Mouse (Mus musculus): ENCODE data around the gene Uchl5. TPM values are rescaled to one million over a fixed set of nuclear protein-coding genes. Genes with fewer than 3 reads are reported as not detected.

Uchl5 gene
- total and polyA plus RNA-seq, 2 experiments from 2014 or later = 17.2 to 66.8 TPM

DNA sequence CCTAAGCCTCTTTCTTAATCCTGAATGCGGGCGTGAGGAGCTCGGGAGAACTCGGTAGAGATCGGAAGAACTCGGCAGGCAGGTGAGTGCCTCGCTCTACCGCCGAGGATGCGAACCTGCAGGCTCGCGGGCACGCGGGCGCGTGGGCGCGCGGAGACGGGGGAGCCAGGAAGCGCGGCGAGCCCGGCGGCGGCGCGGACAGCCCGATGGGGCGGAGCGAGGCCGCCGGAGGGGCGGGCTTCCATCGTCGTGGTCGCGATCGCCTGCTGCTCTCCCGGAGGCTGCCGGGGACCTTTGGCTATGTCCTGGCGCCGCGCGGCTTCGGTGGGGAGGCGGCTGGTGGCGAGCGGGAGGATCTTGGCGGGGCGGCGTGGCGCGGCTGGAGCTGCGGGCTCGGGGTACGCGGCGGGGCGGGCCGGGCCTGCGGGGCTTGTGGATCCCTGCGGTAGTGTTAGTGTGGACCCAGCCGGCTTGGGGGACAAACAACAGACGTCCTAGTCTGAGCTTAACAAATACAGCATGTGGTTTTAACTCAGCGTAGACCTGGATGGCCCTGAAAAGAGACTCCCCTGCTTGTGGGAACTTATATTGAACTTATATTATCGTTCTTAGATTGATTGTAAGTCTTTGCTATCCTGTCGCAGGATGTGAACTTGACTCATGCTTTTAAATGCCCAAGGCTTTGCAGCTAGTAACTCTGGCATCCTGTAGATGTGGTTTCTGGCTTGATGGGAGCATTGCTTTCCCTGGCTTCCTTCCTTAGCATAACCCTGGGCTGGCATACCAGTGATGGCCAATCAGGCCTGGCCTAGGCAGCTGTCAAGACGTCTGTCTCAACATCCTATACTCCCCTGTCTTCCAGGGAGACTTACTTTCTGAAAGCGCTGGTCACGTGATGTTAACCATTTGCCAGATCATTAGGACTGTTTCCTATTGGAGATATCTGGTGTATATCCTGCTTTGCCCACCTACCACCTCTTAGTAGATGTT lies 37.4 kb upstream of the Uchl5 start:
- Histone ChIP-seq H3K4me1 (ENCODE audit: insufficient read depth) (0 out of 2 replicates have a peak, but pooled peaks cover 5% of the 10 kb centered on the region), H3K4me2 (ENCODE audit: low read depth) (peak overlapping the region; percentile 67), H3K27me3 (ENCODE audit: insufficient read depth, low read length) (no peaks in the 10 kb centered on the region), H3K4me3 (ENCODE audit: low read depth, low read length) (peak overlapping the region; percentile 56), H3K27ac (ENCODE audit: low read depth, low read length) (peak overlapping the region; percentile 86), H3K9me3 (ENCODE audit: low read length) (no peaks in the 10 kb centered on the region), H3K36me3 (ENCODE audit: insufficient read depth) (peaks cover 12% of the 10 kb centered on the region; the same call in 1 of the 2 replicates), H3K9ac (peak overlapping the region; percentile 77)
- DNase-seq (peak; percentile 94), ATAC-seq (peak; percentile 94)
- 4% methylated on average over 71 of the region's 71 CpGs for WGBS
- TF ChIP-seq CTCF (IDR thresholded peaks at IDR 0.05; ENCODE audit: low read depth) = no peak

DNA sequence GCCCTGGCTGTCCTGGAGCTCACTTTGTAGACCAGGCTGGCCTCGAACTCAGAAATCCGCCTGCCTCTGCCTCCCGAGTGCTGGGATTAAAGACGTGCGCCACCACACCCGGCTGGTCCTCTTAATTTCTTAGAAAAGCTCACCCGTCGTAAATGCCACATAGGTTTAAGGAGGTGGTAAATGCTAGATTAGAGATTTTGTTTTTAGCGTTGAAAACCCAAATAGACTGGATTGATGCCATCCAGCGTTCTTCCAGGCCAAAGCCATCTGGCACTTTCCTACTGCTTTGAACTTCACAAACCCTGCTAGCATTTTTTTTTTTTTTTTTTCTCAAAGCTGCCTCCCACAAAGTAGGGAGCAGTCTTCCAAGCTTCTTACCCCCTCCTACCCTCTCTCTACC lies 36.5 kb upstream of the Uchl5 start:
- ATAC-seq (no peak), DNase-seq (no peak)

DNA sequence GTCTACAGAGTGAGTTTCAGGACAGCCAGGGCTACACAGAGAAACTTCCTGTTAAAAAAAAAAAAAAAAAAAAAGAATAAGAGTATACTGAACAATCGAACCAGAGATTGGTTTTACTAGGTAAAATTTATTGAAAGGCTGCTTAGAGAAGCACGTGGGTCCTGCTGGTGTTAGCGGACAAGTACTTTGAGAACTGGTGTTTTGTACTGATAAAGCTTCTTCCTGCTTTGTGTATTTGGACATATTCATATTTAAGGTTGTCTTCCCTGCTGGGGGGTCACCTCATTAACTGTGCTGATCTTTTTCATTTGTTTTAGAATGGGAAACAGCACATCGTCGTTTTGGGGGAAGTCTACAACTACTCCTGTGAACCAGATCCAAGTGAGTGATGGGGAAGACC lies 35.7 kb upstream of the Uchl5 start:
- DNase-seq = no peak
- Histone ChIP-seq H3K9me3 (ENCODE audit: low read length) (no peaks in the 10 kb centered on the region), H3K4me2 (ENCODE audit: low read depth) (no peak overlapping the region), H3K27me3 (ENCODE audit: insufficient read depth, low read length) (no peaks in the 10 kb centered on the region), H3K27ac (ENCODE audit: low read depth, low read length) (no peak overlapping the region), H3K9ac (no peak overlapping the region), H3K4me3 (ENCODE audit: low read depth, low read length) (no peak overlapping the region), H3K4me1 (ENCODE audit: insufficient read depth) (0 out of 2 replicates have a peak, but pooled peaks cover 5% of the 10 kb centered on the region), H3K36me3 (ENCODE audit: insufficient read depth) (peaks cover 27% of the 10 kb centered on the region)
- no peak for ATAC-seq
- WGBS = 66% methylated on average over 5 of the region's 5 CpGs
- TF ChIP-seq CTCF (IDR thresholded peaks at IDR 0.05; ENCODE audit: low read depth) = no peak

More for the DNA sequence above, 36.5 kb upstream of the Uchl5 start:
- H3K27ac ChIP-seq (ENCODE audit: low read depth, low read length) = no peak overlapping the region
- no peaks in the 10 kb centered on the region for H3K9me3 ChIP-seq (ENCODE audit: low read length)
- H3K4me1 ChIP-seq (ENCODE audit: insufficient read depth) = 0 out of 2 replicates have a peak, but pooled peaks cover 5% of the 10 kb centered on the region
- H3K36me3 ChIP-seq (ENCODE audit: insufficient read depth) = peaks cover 19% of the 10 kb centered on the region
- H3K9ac ChIP-seq = no peak overlapping the region
- no peaks in the 10 kb centered on the region for H3K27me3 ChIP-seq (ENCODE audit: insufficient read depth, low read length)
- WGBS = 66% methylated on average over 10 of the region's 10 CpGs
- H3K4me2 ChIP-seq (ENCODE audit: low read depth) = peak overlapping the region; percentile 67; the same call in 1 of the 2 replicates
- H3K4me3 ChIP-seq (ENCODE audit: low read depth, low read length) = no peak overlapping the region
- no peak for TF ChIP-seq CTCF (IDR thresholded peaks at IDR 0.05; ENCODE audit: low read depth)

GRCm38 (mm10) chr1:143742186-143742585 lies 34.9 kb upstream of the Uchl5 start:
- H3K4me3 ChIP-seq (ENCODE audit: low read depth, low read length) = no peak overlapping the region
- no peak overlapping the region for H3K4me2 ChIP-seq (ENCODE audit: low read depth)
- H3K9me3 ChIP-seq (ENCODE audit: low read length) = no peaks in the 10 kb centered on the region
- H3K4me1 ChIP-seq (ENCODE audit: insufficient read depth) = 0 out of 2 replicates have a peak, but pooled peaks cover 5% of the 10 kb centered on the region
- WGBS = 14% methylated on average over 6 of the region's 6 CpGs
- H3K27ac ChIP-seq (ENCODE audit: low read depth, low read length) = no peak overlapping the region
- H3K36me3 ChIP-seq (ENCODE audit: insufficient read depth) = peaks cover 35% of the 10 kb centered on the region
- no peaks in the 10 kb centered on the region for H3K27me3 ChIP-seq (ENCODE audit: insufficient read depth, low read length)
- TF ChIP-seq CTCF (IDR thresholded peaks at IDR 0.05; ENCODE audit: low read depth) = no peak
- H3K9ac ChIP-seq = no peak overlapping the region
- DNase-seq (no peak), ATAC-seq (no peak)

DNA sequence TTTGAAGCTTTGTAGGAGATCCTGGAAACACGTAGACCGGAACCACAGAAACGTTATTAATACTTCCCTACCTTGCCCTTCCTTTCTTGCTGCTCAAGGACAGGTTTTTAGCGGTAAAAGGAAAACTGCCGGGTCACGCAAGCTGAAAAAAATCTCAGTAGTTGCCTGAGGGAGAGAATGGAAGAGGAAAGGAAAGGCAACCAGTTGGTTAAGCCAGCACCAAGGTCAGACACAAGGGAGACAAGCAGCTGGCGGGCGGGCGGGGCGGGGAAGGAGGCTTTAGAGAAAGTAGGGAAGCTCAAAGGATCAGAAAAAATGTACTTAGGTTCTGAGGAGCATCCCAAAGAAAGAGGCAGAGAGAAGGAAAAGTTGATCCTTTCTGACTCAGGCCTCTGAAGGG lies 31.2 kb upstream of the Uchl5 start:
- H3K4me2 ChIP-seq (ENCODE audit: low read depth) = no peak overlapping the region
- no peaks in the 10 kb centered on the region for H3K9me3 ChIP-seq (ENCODE audit: low read length)
- H3K4me1 ChIP-seq (ENCODE audit: insufficient read depth) = 0 out of 2 replicates have a peak, but pooled peaks cover 5% of the 10 kb centered on the region
- DNase-seq (no peak), ATAC-seq (no peak)
- no peak for TF ChIP-seq CTCF (IDR thresholded peaks at IDR 0.05; ENCODE audit: low read depth)
- no peaks in the 10 kb centered on the region for H3K27me3 ChIP-seq (ENCODE audit: insufficient read depth, low read length)
- 93% methylated on average over 10 of the region's 10 CpGs for WGBS
- no peak overlapping the region for H3K9ac ChIP-seq
- H3K36me3 ChIP-seq (ENCODE audit: insufficient read depth) = peaks cover 54% of the 10 kb centered on the region
- H3K4me3 ChIP-seq (ENCODE audit: low read depth, low read length) = no peak overlapping the region
- no peak overlapping the region for H3K27ac ChIP-seq (ENCODE audit: low read depth, low read length)

GRCm38 (mm10) chr1:143762159-143762558 lies 14.9 kb upstream of the Uchl5 start:
- DNase-seq = no peak
- 96% methylated on average over 8 of the region's 8 CpGs for WGBS

GRCm38 (mm10) chr1:143764443-143764842 lies 12.6 kb upstream of the Uchl5 start:
- DNase-seq = no peak
- WGBS = 61% methylated on average over 1 of the region's 1 CpGs
- Histone ChIP-seq H3K4me3 (ENCODE audit: low read depth, low read length) (no peak overlapping the region), H3K27ac (ENCODE audit: low read depth, low read length) (no peak overlapping the region), H3K36me3 (ENCODE audit: insufficient read depth) (peaks cover 52% of the 10 kb centered on the region), H3K4me1 (ENCODE audit: insufficient read depth) (no peaks in the 10 kb centered on the region), H3K27me3 (ENCODE audit: insufficient read depth, low read length) (no peaks in the 10 kb centered on the region), H3K9me3 (ENCODE audit: low read length) (no peaks in the 10 kb centered on the region), H3K9ac (no peak overlapping the region), H3K4me2 (ENCODE audit: low read depth) (no peak overlapping the region)
- TF ChIP-seq CTCF (IDR thresholded peaks at IDR 0.05; ENCODE audit: low read depth) = peak; percentile 48
- no peak for ATAC-seq

More at GRCm38 (mm10) chr1:143762159-143762558, 14.9 kb upstream of the Uchl5 start:
- Histone ChIP-seq H3K4me2 (ENCODE audit: low read depth) (no peak overlapping the region), H3K27ac (ENCODE audit: low read depth, low read length) (no peak overlapping the region), H3K27me3 (ENCODE audit: insufficient read depth, low read length) (no peaks in the 10 kb centered on the region), H3K36me3 (ENCODE audit: insufficient read depth) (peaks cover 68% of the 10 kb centered on the region), H3K4me1 (ENCODE audit: insufficient read depth) (no peaks in the 10 kb centered on the region), H3K4me3 (ENCODE audit: low read depth, low read length) (no peak overlapping the region), H3K9ac (no peak overlapping the region), H3K9me3 (ENCODE audit: low read length) (no peaks in the 10 kb centered on the region)
- TF ChIP-seq CTCF (IDR thresholded peaks at IDR 0.05; ENCODE audit: low read depth) = no peak
- ATAC-seq = no peak

Measured in forebrain, postnatal 0 days (tissue).